Mouse (Mus musculus): ENCODE measurements around the gene C730034F03Rik. TPM values are rescaled to one million over a fixed set of nuclear protein-coding genes. Genes with fewer than 3 reads are reported as not detected.
A peak's percentile ranks its signal among the peaks of the same experiment; 100 is the strongest.

Gene C730034F03Rik
- polyA plus RNA-seq, 1 experiment from 2014 or later: 1.9 TPM

DNA sequence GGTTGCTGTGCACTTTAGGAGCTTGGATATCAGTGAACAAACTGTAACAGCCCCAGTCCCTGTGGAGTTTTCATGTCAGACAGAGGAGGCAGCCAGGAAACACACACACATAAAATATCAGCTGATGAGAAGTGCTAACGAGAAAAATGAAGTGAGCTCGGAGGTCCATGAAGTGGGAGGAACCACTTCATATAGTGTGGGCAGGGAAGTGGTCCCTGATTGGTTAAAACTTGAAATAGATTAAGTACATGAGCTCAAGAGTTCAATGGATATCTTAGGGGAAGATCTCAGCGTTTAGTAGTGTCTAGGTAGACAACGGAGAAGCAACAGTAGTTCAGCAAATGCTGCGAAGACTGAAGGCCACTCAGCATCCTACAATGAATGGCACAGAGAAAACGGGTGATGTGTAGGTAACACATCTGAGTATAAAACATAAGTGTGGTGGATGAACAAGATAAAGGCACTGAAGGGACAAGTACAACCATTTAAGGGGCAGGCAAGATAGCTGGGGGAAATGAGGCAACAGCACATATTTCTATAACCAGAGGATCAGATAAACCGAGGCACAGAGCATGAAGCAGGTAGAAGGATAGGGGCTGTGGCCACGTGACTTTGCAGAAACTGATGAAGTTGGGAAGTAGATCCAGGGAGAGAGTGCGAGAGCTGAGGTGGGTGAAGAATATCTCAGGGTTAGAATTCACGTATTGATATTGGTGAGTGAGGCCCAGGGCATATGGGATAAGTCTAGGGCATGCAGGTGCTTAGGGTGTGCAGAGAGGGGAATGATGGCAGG, 24.4 kb upstream of the C730034F03Rik start:
- no peak overlapping the region for H3K4me3 ChIP-seq (ENCODE audit: low read depth, low read length)
- H3K4me1 ChIP-seq (ENCODE audit: control insufficient read depth, insufficient read depth, low read length): no peaks in the 10 kb centered on the region
- no peak overlapping the region for H3K4me2 ChIP-seq
- WGBS: 85% methylated on average over 10 of the region's 10 CpGs
- H3K36me3 ChIP-seq (ENCODE audit: control insufficient read depth, insufficient read depth, low read length): no peaks in the 10 kb centered on the region
- H3K9ac ChIP-seq (ENCODE audit: low read length): no peak overlapping the region
- H3K27ac ChIP-seq (ENCODE audit: low read depth, low read length): no peak overlapping the region
- peak; percentile 54 for DNase-seq (ENCODE audit: low spot score, missing footprints)
- H3K27me3 ChIP-seq (ENCODE audit: control insufficient read depth, insufficient read depth, low read length): no peaks in the 10 kb centered on the region
- H3K9me3 ChIP-seq (ENCODE audit: control insufficient read depth, low read length): no peaks in the 10 kb centered on the region
- no peak for ATAC-seq (ENCODE audit: low FRiP score)

DNA sequence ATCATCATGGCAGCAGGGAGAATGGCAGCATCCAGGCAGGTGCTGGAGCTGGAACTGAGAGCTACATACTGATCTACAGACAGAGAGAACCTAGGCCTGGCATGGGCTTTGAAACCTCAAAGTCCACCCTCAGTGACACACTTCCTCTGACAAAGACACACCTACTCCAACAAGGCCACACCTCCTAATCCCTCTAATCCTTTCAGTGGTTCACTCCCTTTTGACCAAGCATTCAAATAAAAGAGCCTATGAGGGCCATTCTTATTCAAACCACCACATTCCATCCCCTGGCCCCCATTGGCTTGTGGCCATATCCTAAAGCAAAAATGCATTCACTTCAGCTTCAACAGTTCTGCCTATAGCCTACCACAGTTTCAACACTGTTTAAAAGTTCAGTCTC, 22.7 kb upstream of the C730034F03Rik start:
- ATAC-seq (ENCODE audit: low FRiP score): no peak
- no peaks in the 10 kb centered on the region for H3K9me3 ChIP-seq (ENCODE audit: control insufficient read depth, low read length)
- H3K4me1 ChIP-seq (ENCODE audit: control insufficient read depth, insufficient read depth, low read length): no peaks in the 10 kb centered on the region
- no peak overlapping the region for H3K9ac ChIP-seq (ENCODE audit: low read length)
- H3K27ac ChIP-seq (ENCODE audit: low read depth, low read length): no peak overlapping the region
- H3K36me3 ChIP-seq (ENCODE audit: control insufficient read depth, insufficient read depth, low read length): no peaks in the 10 kb centered on the region
- H3K27me3 ChIP-seq (ENCODE audit: control insufficient read depth, insufficient read depth, low read length): no peaks in the 10 kb centered on the region
- DNase-seq (ENCODE audit: low spot score, missing footprints): peak; percentile 21
- H3K4me2 ChIP-seq: no peak overlapping the region
- no peak overlapping the region for H3K4me3 ChIP-seq (ENCODE audit: low read depth, low read length)

GRCm38 (mm10) chr15:89410118-89410517, 19.3 kb upstream of the C730034F03Rik start, which contains the start of gene Syce3:
Gene Syce3, minus strand, starts transcription at chr15:89410503.
- peak; percentile 49 for DNase-seq (ENCODE audit: low spot score, missing footprints)
- 83% methylated on average over 16 of the region's 24 CpGs for WGBS
- ATAC-seq (ENCODE audit: low FRiP score): no peak

DNA sequence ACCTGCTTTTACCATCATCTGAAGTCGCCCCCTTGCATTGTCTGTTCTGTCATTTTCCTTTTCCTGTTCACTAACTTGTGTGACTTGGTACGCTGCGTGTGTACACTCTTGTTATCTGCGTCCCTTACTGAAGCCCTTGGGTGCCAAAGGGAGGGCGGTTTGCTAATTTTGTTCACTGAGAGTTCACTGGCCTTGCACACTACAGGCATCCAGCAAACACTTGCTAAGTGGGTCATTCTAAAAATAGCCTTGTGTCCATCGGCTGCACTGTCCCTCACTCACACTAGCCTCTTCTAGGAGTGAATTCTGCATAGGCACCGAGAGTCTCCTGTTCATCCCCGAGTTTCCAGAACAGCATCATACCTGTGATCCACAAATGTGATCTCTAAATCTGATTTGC, 14.1 kb upstream of the C730034F03Rik start:
- WGBS: 92% methylated on average over 8 of the region's 8 CpGs
- Histone ChIP-seq H3K36me3 (ENCODE audit: control insufficient read depth, insufficient read depth, low read length) (peaks cover under 1% of the 10 kb centered on the region; the same call in 1 of the 2 replicates), H3K27ac (ENCODE audit: low read depth, low read length) (no peak overlapping the region), H3K4me2 (no peak overlapping the region), H3K4me3 (ENCODE audit: low read depth, low read length) (no peak overlapping the region), H3K9me3 (ENCODE audit: control insufficient read depth, low read length) (no peaks in the 10 kb centered on the region), H3K9ac (ENCODE audit: low read length) (no peak overlapping the region), H3K27me3 (ENCODE audit: control insufficient read depth, insufficient read depth, low read length) (no peaks in the 10 kb centered on the region), H3K4me1 (ENCODE audit: control insufficient read depth, insufficient read depth, low read length) (no peaks in the 10 kb centered on the region)
- ATAC-seq (ENCODE audit: low FRiP score) (no peak), DNase-seq (ENCODE audit: low spot score, missing footprints) (peak; percentile 47)

More at GRCm38 (mm10) chr15:89410118-89410517, 19.3 kb upstream of the C730034F03Rik start, which contains the start of gene Syce3:
- Histone ChIP-seq H3K36me3 (ENCODE audit: control insufficient read depth, insufficient read depth, low read length) (no peaks in the 10 kb centered on the region), H3K9me3 (ENCODE audit: control insufficient read depth, low read length) (no peaks in the 10 kb centered on the region), H3K9ac (ENCODE audit: low read length) (no peak within 1 kb of the TSS), H3K4me2 (no peak within 1 kb of the TSS), H3K4me3 (ENCODE audit: low read depth, low read length) (no peak within 1 kb of the TSS), H3K27me3 (ENCODE audit: control insufficient read depth, insufficient read depth, low read length) (no peaks in the 10 kb centered on the region), H3K4me1 (ENCODE audit: control insufficient read depth, insufficient read depth, low read length) (no peaks in the 10 kb centered on the region), H3K27ac (ENCODE audit: low read depth, low read length) (no peak within 1 kb of the TSS)

- no peaks in the 10 kb centered on the region for H3K27me3 ChIP-seq (ENCODE audit: control insufficient read depth, insufficient read depth, low read length)
- DNase-seq (ENCODE audit: low spot score, missing footprints) (no peak), ATAC-seq (ENCODE audit: low FRiP score) (no peak)
- H3K9me3 ChIP-seq (ENCODE audit: control insufficient read depth, low read length): no peaks in the 10 kb centered on the region
- H3K4me1 ChIP-seq (ENCODE audit: control insufficient read depth, insufficient read depth, low read length): no peaks in the 10 kb centered on the region
- no peak overlapping the region for H3K4me3 ChIP-seq (ENCODE audit: low read depth, low read length)
- peaks cover 7% of the 10 kb centered on the region; the same call in 1 of the 2 replicates for H3K36me3 ChIP-seq (ENCODE audit: control insufficient read depth, insufficient read depth, low read length)
- no peak overlapping the region for H3K27ac ChIP-seq (ENCODE audit: low read depth, low read length)
- no peak overlapping the region for H3K9ac ChIP-seq (ENCODE audit: low read length)
- no peak overlapping the region for H3K4me2 ChIP-seq
- WGBS: 93% methylated on average over 9 of the region's 9 CpGs
Measured at GRCm38 (mm10) chr15:89421938-89422337, 7.5 kb upstream of the C730034F03Rik start.

GRCm38 (mm10) chr15:89424621-89425020, 4.8 kb upstream of the C730034F03Rik start:
- no peak for ATAC-seq (ENCODE audit: low FRiP score)
- no peak overlapping the region for H3K9ac ChIP-seq (ENCODE audit: low read length)
- 86% methylated on average over 8 of the region's 8 CpGs for WGBS
- H3K4me2 ChIP-seq: no peak overlapping the region
- no peak overlapping the region for H3K27ac ChIP-seq (ENCODE audit: low read depth, low read length)
- H3K4me1 ChIP-seq (ENCODE audit: control insufficient read depth, insufficient read depth, low read length): peaks cover 6% of the 10 kb centered on the region
- no peak for DNase-seq (ENCODE audit: low spot score, missing footprints)
- H3K36me3 ChIP-seq (ENCODE audit: control insufficient read depth, insufficient read depth, low read length): peaks cover 7% of the 10 kb centered on the region; the same call in 1 of the 2 replicates
- no peaks in the 10 kb centered on the region for H3K27me3 ChIP-seq (ENCODE audit: control insufficient read depth, insufficient read depth, low read length)
- no peak overlapping the region for H3K4me3 ChIP-seq (ENCODE audit: low read depth, low read length)
- no peaks in the 10 kb centered on the region for H3K9me3 ChIP-seq (ENCODE audit: control insufficient read depth, low read length)

DNA sequence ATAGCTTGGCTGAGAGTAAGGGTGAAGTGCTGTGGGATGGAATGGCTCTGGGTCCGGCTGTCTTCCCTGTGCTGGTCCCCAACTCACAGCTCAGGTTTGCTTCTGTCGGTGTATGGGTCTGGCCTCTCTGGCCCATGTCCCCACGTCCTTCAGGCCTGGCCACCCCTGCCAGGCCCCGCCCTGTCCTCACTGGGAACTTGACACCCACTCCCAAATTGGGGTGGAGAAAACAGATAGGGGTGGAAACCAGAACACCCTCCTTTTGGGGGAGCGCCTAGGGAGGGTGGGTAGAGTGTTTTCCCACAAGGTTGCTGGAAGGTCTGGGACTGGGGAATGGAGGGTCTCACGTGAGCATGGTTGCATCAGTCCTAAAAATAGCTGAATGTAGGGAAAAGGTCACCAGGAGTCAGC, 3.7 kb upstream of the C730034F03Rik start, which contains the start of gene Cpt1b:
Cpt1b (minus strand) TSS at position 153 of the 411 bp plus-strand sequence.
- DNase-seq (ENCODE audit: low spot score, missing footprints) (no peak), ATAC-seq (ENCODE audit: low FRiP score) (no peak)
- H3K9ac ChIP-seq (ENCODE audit: low read length): no peak within 1 kb of the TSS
- H3K4me1 ChIP-seq (ENCODE audit: control insufficient read depth, insufficient read depth, low read length): peaks cover 10% of the 10 kb centered on the region
- H3K4me3 ChIP-seq (ENCODE audit: low read depth, low read length): no peak within 1 kb of the TSS
- H3K4me2 ChIP-seq: no peak within 1 kb of the TSS
- 33% methylated on average over 6 of the region's 6 CpGs for WGBS
- H3K27ac ChIP-seq (ENCODE audit: low read depth, low read length): no peak within 1 kb of the TSS
- no peaks in the 10 kb centered on the region for H3K27me3 ChIP-seq (ENCODE audit: control insufficient read depth, insufficient read depth, low read length)
- no peaks in the 10 kb centered on the region for H3K9me3 ChIP-seq (ENCODE audit: control insufficient read depth, low read length)
- H3K36me3 ChIP-seq (ENCODE audit: control insufficient read depth, insufficient read depth, low read length): peaks cover 4% of the 10 kb centered on the region; the same call in 1 of the 2 replicates

- no peaks in the 10 kb centered on the region for H3K9me3 ChIP-seq (ENCODE audit: control insufficient read depth, low read length)
- H3K4me1 ChIP-seq (ENCODE audit: control insufficient read depth, insufficient read depth, low read length): peaks cover 10% of the 10 kb centered on the region
- 89% methylated on average over 10 of the region's 10 CpGs for WGBS
- peaks cover 4% of the 10 kb centered on the region; the same call in 1 of the 2 replicates for H3K36me3 ChIP-seq (ENCODE audit: control insufficient read depth, insufficient read depth, low read length)
- H3K9ac ChIP-seq (ENCODE audit: low read length): no peak overlapping the region
- DNase-seq (ENCODE audit: low spot score, missing footprints) (no peak), ATAC-seq (ENCODE audit: low FRiP score) (no peak)
- H3K27me3 ChIP-seq (ENCODE audit: control insufficient read depth, insufficient read depth, low read length): no peaks in the 10 kb centered on the region
- no peak overlapping the region for H3K4me3 ChIP-seq (ENCODE audit: low read depth, low read length)
- H3K27ac ChIP-seq (ENCODE audit: low read depth, low read length): no peak overlapping the region
- H3K4me2 ChIP-seq: no peak overlapping the region
Measured at GRCm38 (mm10) chr15:89426716-89427115, 2.7 kb upstream of the C730034F03Rik start.

- Histone ChIP-seq H3K9ac (ENCODE audit: low read length) (peak overlapping the region; percentile 83; the same call in 1 of the 2 replicates), H3K9me3 (ENCODE audit: control insufficient read depth, low read length) (no peaks in the 10 kb centered on the region), H3K27me3 (ENCODE audit: control insufficient read depth, insufficient read depth, low read length) (no peaks in the 10 kb centered on the region), H3K27ac (ENCODE audit: low read depth, low read length) (no peak overlapping the region), H3K4me3 (ENCODE audit: low read depth, low read length) (peak overlapping the region; percentile 81), H3K4me2 (peak overlapping the region; percentile 90), H3K36me3 (ENCODE audit: control insufficient read depth, insufficient read depth, low read length) (peaks cover 4% of the 10 kb centered on the region; the same call in 1 of the 2 replicates), H3K4me1 (ENCODE audit: control insufficient read depth, insufficient read depth, low read length) (peaks cover 10% of the 10 kb centered on the region)
- DNase-seq (ENCODE audit: low spot score, missing footprints) (peak; percentile 77), ATAC-seq (ENCODE audit: low FRiP score) (no peak)
- WGBS: 86% methylated on average over 19 of the region's 19 CpGs
Measured at GRCm38 (mm10) chr15:89428136-89428790, 1.1 kb upstream of the C730034F03Rik start.

Measured in midbrain, embryonic 11.5 days (tissue).